Mouse (Mus musculus) neural tube, embryonic 14.5 days (tissue): ENCODE results near the gene Papss1. TPM values are rescaled to one million over a fixed set of nuclear protein-coding genes. Genes with fewer than 3 reads are reported as not detected.

Experiments used
- ATAC-seq: fragments of 200-750 bp; cut with Nextera tagmentation; 2 replicates; pipeline ENCODE4 v1.8.0; 2017; ENCODE audit warnings: low read depth, mild to moderate bottlenecking, moderate TSS enrichment, moderate library complexity
- H3K27ac ChIP-seq: fragments of 300-500 bp; sonication (generic); 2 replicates; pipeline ENCODE4 v1.5.1; 2014; ENCODE audit warnings: low read depth, mild to moderate bottlenecking, control low read depth, low read length, moderate library complexity, mixed read lengths
- H3K27me3 ChIP-seq: fragments of 300-500 bp; sonication (generic); 2 replicates; pipeline ENCODE4 v1.6.1; 2014; ENCODE audit warnings: low read length; ENCODE audit not compliant: control insufficient read depth, insufficient read depth
- H3K36me3 ChIP-seq: fragments of 300-500 bp; sonication (generic); 2 replicates; pipeline ENCODE4 v1.6.1; 2014; ENCODE audit warnings: low read length, mixed read lengths; ENCODE audit not compliant: control insufficient read depth, insufficient read depth
- H3K4me1 ChIP-seq: fragments of 300-500 bp; sonication (generic); 2 replicates; pipeline ENCODE4 v1.6.1; 2014; ENCODE audit warnings: low read length; ENCODE audit not compliant: control insufficient read depth, insufficient read depth
- H3K4me2 ChIP-seq: fragments of 300-500 bp; sonication (generic); 2 replicates; pipeline ENCODE4 v1.6.1; 2014; ENCODE audit warnings: mild to moderate bottlenecking, low read depth, low read length, control low read depth
- H3K4me3 ChIP-seq: fragments of 300-500 bp; sonication (generic); 2 replicates; pipeline ENCODE4 v1.5.1; 2014; ENCODE audit warnings: low read depth, low read length, control low read depth, mixed read lengths
- H3K9ac ChIP-seq: fragments of 300-500 bp; sonication (generic); replicated peaks from 2 replicates; pipeline ENCODE4 v1.6.1; 2014; ENCODE audit warnings: low read depth, mild to moderate bottlenecking, control low read depth, low read length, mixed read lengths
- H3K9me3 ChIP-seq: fragments of 300-500 bp; sonication (generic); 2 replicates; pipeline ENCODE4 v1.6.1; 2016; ENCODE audit warnings: low read length; ENCODE audit not compliant: control insufficient read depth
- WGBS: fragments of 180-500 bp; shearing (Covaris S2); extraction: QIAGEN DNeasy Blood & Tissue Kit; methylation state at CpG from one replicate; pipeline ENCODE4 v1.1.7; 2014; 5-methylcytosine and 5-hydroxymethylcytosine counted together
- polyA plus RNA-seq: library from polyadenylated mRNA; unstranded; fragments of >200 nt; fragmentation: Nextera tagmentation; extraction: Ambion mirVana; gene quantifications from 2 replicates; pipeline ENCODE4 v1.2.1, GENCODE M21; 2014

The Papss1 gene
- polyA plus RNA-seq, 1 experiment from 2014 or later: 134 TPM

GRCm38 (mm10) chr3:131600726-131601125 is 36.2 kb downstream of the Papss1 start:
- Histone ChIP-seq H3K4me3 (no peak overlapping the region), H3K9me3 (no peaks in the 10 kb centered on the region), H3K4me2 (no peak overlapping the region), H3K4me1 (no peaks in the 10 kb centered on the region), H3K27ac (no peak overlapping the region), H3K36me3 (peaks cover 8% of the 10 kb centered on the region; the same call in 1 of the 2 replicates), H3K9ac (no peak overlapping the region), H3K27me3 (no peaks in the 10 kb centered on the region)
- 97% methylated on average over 11 of the region's 11 CpGs for WGBS
- no peak for ATAC-seq

GRCm38 (mm10) chr3:131601366-131601765 is 36.8 kb downstream of the Papss1 start:
- Histone ChIP-seq H3K27me3 (no peaks in the 10 kb centered on the region), H3K9me3 (no peaks in the 10 kb centered on the region), H3K4me3 (no peak overlapping the region), H3K4me2 (no peak overlapping the region), H3K4me1 (no peaks in the 10 kb centered on the region), H3K9ac (no peak overlapping the region), H3K36me3 (peaks cover 9% of the 10 kb centered on the region; the same call in 1 of the 2 replicates), H3K27ac (no peak overlapping the region)
- no peak for ATAC-seq
- WGBS: 100% methylated on average over 1 of the region's 1 CpGs

- no peaks in the 10 kb centered on the region for H3K9me3 ChIP-seq
- no peak overlapping the region for H3K4me3 ChIP-seq
- H3K27ac ChIP-seq: no peak overlapping the region
- no peaks in the 10 kb centered on the region for H3K4me1 ChIP-seq
- H3K27me3 ChIP-seq: no peaks in the 10 kb centered on the region
- peaks cover 13% of the 10 kb centered on the region for H3K36me3 ChIP-seq
- H3K4me2 ChIP-seq: no peak overlapping the region
- 31% methylated on average over 4 of the region's 4 CpGs for WGBS
- ATAC-seq: peak; percentile 41; the same call in 1 of the 2 replicates
- H3K9ac ChIP-seq: no peak overlapping the region; the same call in 1 of the 2 replicates
Observed at GRCm38 (mm10) chr3:131602995-131603414, 38.4 kb downstream of the Papss1 start.

GRCm38 (mm10) chr3:131608112-131608511 is 43.5 kb downstream of the Papss1 start:
- Histone ChIP-seq H3K27ac (no peak overlapping the region), H3K9ac (no peak overlapping the region), H3K4me3 (no peak overlapping the region), H3K9me3 (no peaks in the 10 kb centered on the region), H3K4me2 (no peak overlapping the region), H3K36me3 (peaks cover 18% of the 10 kb centered on the region), H3K27me3 (no peaks in the 10 kb centered on the region), H3K4me1 (no peaks in the 10 kb centered on the region)
- no peak for ATAC-seq
- 95% methylated on average over 6 of the region's 6 CpGs for WGBS

GRCm38 (mm10) chr3:131609651-131610050 is 45.1 kb downstream of the Papss1 start:
- no peak for ATAC-seq
- H3K4me2 ChIP-seq: no peak overlapping the region
- no peak overlapping the region for H3K27ac ChIP-seq
- no peaks in the 10 kb centered on the region for H3K27me3 ChIP-seq
- H3K36me3 ChIP-seq: peaks cover 16% of the 10 kb centered on the region
- H3K4me3 ChIP-seq: no peak overlapping the region
- H3K9me3 ChIP-seq: no peaks in the 10 kb centered on the region
- no peaks in the 10 kb centered on the region for H3K4me1 ChIP-seq
- WGBS: 86% methylated on average over 4 of the region's 4 CpGs
- no peak overlapping the region for H3K9ac ChIP-seq

GRCm38 (mm10) chr3:131610595-131610994 is 46.0 kb downstream of the Papss1 start:
- Histone ChIP-seq H3K4me1 (no peaks in the 10 kb centered on the region), H3K4me3 (no peak overlapping the region), H3K9me3 (no peaks in the 10 kb centered on the region), H3K36me3 (peaks cover 16% of the 10 kb centered on the region), H3K4me2 (no peak overlapping the region), H3K27me3 (no peaks in the 10 kb centered on the region), H3K27ac (no peak overlapping the region), H3K9ac (no peak overlapping the region)
- WGBS: 92% methylated on average over 6 of the region's 6 CpGs
- no peak for ATAC-seq

- no peak overlapping the region for H3K4me3 ChIP-seq
- H3K9me3 ChIP-seq: no peaks in the 10 kb centered on the region
- WGBS: 84% methylated on average over 5 of the region's 5 CpGs
- H3K4me2 ChIP-seq: no peak overlapping the region
- H3K36me3 ChIP-seq: peaks cover 11% of the 10 kb centered on the region; the same call in 1 of the 2 replicates
- H3K27me3 ChIP-seq: no peaks in the 10 kb centered on the region
- no peak overlapping the region for H3K27ac ChIP-seq
- H3K9ac ChIP-seq: no peak overlapping the region
- no peak for ATAC-seq
- H3K4me1 ChIP-seq: no peaks in the 10 kb centered on the region
Observed at GRCm38 (mm10) chr3:131612847-131613246, 48.3 kb downstream of the Papss1 start.

- no peak for ATAC-seq
- 44% methylated on average over 8 of the region's 8 CpGs for WGBS
- peaks cover 16% of the 10 kb centered on the region for H3K36me3 ChIP-seq
Observed at GRCm38 (mm10) chr3:131614056-131614455, 49.5 kb downstream of the Papss1 start.

GRCm38 (mm10) chr3:131618580-131619338 is 54.2 kb downstream of the Papss1 start:
- Histone ChIP-seq H3K4me1 (no peaks in the 10 kb centered on the region), H3K4me2 (no peak overlapping the region), H3K27me3 (no peaks in the 10 kb centered on the region), H3K9ac (no peak overlapping the region), H3K36me3 (peaks cover 9% of the 10 kb centered on the region), H3K27ac (no peak overlapping the region), H3K9me3 (no peaks in the 10 kb centered on the region), H3K4me3 (no peak overlapping the region)
- no peak for ATAC-seq
- WGBS: 93% methylated on average over 18 of the region's 18 CpGs

More at GRCm38 (mm10) chr3:131614056-131614455, 49.5 kb downstream of the Papss1 start:
- Histone ChIP-seq H3K4me3 (no peak overlapping the region), H3K9me3 (no peaks in the 10 kb centered on the region), H3K9ac (no peak overlapping the region), H3K27me3 (no peaks in the 10 kb centered on the region), H3K4me1 (no peaks in the 10 kb centered on the region), H3K4me2 (no peak overlapping the region), H3K27ac (no peak overlapping the region)
